In the genomic region with DNA sequence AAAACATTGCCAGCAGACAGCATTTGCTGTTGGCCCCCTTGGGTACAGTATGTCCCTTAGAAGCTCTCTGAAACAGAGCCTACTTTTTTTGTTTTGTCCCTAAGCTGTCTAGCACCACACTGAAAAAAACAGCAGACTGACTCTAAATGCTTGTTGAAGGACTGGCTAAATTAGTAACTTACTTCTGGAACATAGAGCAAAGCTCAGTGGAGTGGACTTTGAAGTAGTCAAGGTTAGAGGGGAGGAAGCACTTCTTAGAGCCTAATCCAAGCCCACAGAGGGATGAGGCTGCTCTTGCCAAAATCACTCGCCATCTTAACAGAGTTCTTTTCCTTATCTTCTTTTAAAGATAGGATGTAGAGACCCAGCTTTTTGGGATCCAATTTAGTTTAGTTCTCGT, we compare ENCODE assay signal across 26 mouse cellular contexts.
DNase-seq lines count a peak whose midpoint lies in the region; ATAC-seq and TF ChIP-seq lines count a peak whose summit lies in the region.
"Had no signal": no experiment of that assay in that cellular context is flagged by ENCODE, and none has a peak within 500 bp of the region (broad histone marks: within the 10 kb centered on the region; RNA-seq: fewer than 3 reads in every experiment).

No protein-coding gene starts in this region.

- H3K27ac ChIP-seq in kidney, embryonic 14.5 days (ENCODE audit: low read depth, low read length) = no peak overlapping the region
- H3K27ac ChIP-seq in limb, embryonic 13.5 days = peak overlapping the region; percentile 6; the same call in 1 of the 2 replicates
- no peak overlapping the region for H3K27ac ChIP-seq in limb, embryonic 10.5 days
- H3K27ac ChIP-seq in embryonic fibroblast, embryonic 13.5 days (ENCODE audit: insufficient read depth, low read length) = peak overlapping the region; percentile 93
- H3K27ac ChIP-seq: embryonic facial prominence, embryonic 10.5 days; embryonic facial prominence, embryonic 13.5 days; forebrain, embryonic 10.5 days; heart, embryonic 15.5 days; hindbrain, embryonic 10.5 days; hindbrain, embryonic 13.5 days had no signal

- no peak for TF ChIP-seq POLR2A in embryonic fibroblast, embryonic 13.5 days (IDR thresholded peaks at IDR 0.05; ENCODE audit: low read depth, low read length)

- peak; percentile 68 for DNase-seq in kidney, adult 9 months
- no peak for DNase-seq in limb, embryonic 10.5 days (ENCODE audit: low spot score)
- peak; percentile 3 for DNase-seq in brain, adult 2 months (ENCODE audit: low read depth, low spot score)
- DNase-seq: adrenal gland, adult 2 months; adrenal gland, postnatal 14 days; cerebellum, adult 11-12 months; cerebellum, adult 8-10 months; cerebellum, postnatal 10 days; cerebellum, postnatal 36 days; gastrocnemius, postnatal 25 days; heart, adult 18-20 months; heart, postnatal 10 days; heart, postnatal 36 days had no signal

- H3K36me3 ChIP-seq in kidney, embryonic 14.5 days (ENCODE audit: control insufficient read depth, insufficient read depth, low read length) = no peaks in the 10 kb centered on the region
- no peaks in the 10 kb centered on the region for H3K36me3 ChIP-seq in limb, embryonic 13.5 days
- no peaks in the 10 kb centered on the region for H3K36me3 ChIP-seq in limb, embryonic 10.5 days
- H3K36me3 ChIP-seq: embryonic facial prominence, embryonic 10.5 days; embryonic facial prominence, embryonic 13.5 days; forebrain, embryonic 10.5 days; heart, embryonic 12.5 days; heart, embryonic 15.5 days; hindbrain, embryonic 10.5 days; hindbrain, embryonic 13.5 days had no signal

- no peaks in the 10 kb centered on the region for H3K4me1 ChIP-seq in kidney, embryonic 14.5 days (ENCODE audit: control insufficient read depth, insufficient read depth, low read length)
- H3K4me1 ChIP-seq in limb, embryonic 13.5 days = peaks cover 17% of the 10 kb centered on the region
- H3K4me1 ChIP-seq in limb, embryonic 10.5 days = peaks cover 12% of the 10 kb centered on the region
- H3K4me1 ChIP-seq in embryonic fibroblast, embryonic 13.5 days (ENCODE audit: control insufficient read depth, insufficient read depth, low read length) = peaks cover 7% of the 10 kb centered on the region
- H3K4me1 ChIP-seq: embryonic facial prominence, embryonic 10.5 days; forebrain, embryonic 10.5 days; hindbrain, embryonic 10.5 days; hindbrain, embryonic 13.5 days had no signal

- no peak for TF ChIP-seq CTCF in embryonic fibroblast, embryonic 13.5 days (IDR thresholded peaks at IDR 0.05; ENCODE audit: borderline replicate concordance, insufficient read depth, low read length)

- no peak for ATAC-seq in kidney, embryonic 14.5 days (ENCODE audit: low FRiP score, low TSS enrichment)
- ATAC-seq in limb, embryonic 13.5 days (ENCODE audit: low FRiP score, low read depth) = no peak
- ATAC-seq: CD4-positive, CD25-positive, alpha-beta regulatory T cell, adult 4 months; forebrain, embryonic 14.5 days; hindbrain, embryonic 16.5 days had no signal

- no peak overlapping the region for H3K4me2 ChIP-seq in kidney, embryonic 14.5 days (replicated peaks; ENCODE audit: low read depth, low read length)
- no peak overlapping the region for H3K4me2 ChIP-seq in limb, embryonic 13.5 days (replicated peaks)
- H3K4me2 ChIP-seq: embryonic facial prominence, embryonic 13.5 days; heart, embryonic 12.5 days; heart, embryonic 15.5 days; hindbrain, embryonic 13.5 days had no signal

- 62% methylated on average over 2 of the region's 2 CpGs for WGBS in kidney, embryonic 14.5 days
- 21% methylated on average over 2 of the region's 2 CpGs for WGBS in limb, embryonic 13.5 days
- WGBS in limb, embryonic 10.5 days = 41% methylated on average over 2 of the region's 2 CpGs

- H3K9ac ChIP-seq in kidney, embryonic 14.5 days (ENCODE audit: low read depth, low read length) = no peak overlapping the region
- no peak overlapping the region for H3K9ac ChIP-seq in limb, embryonic 13.5 days
- H3K9ac ChIP-seq: embryonic facial prominence, embryonic 13.5 days; heart, embryonic 12.5 days; heart, embryonic 15.5 days; hindbrain, embryonic 13.5 days had no signal

- H3K4me3 ChIP-seq in kidney, embryonic 14.5 days (ENCODE audit: low read length) = no peak overlapping the region
- no peak overlapping the region for H3K4me3 ChIP-seq in limb, embryonic 13.5 days
- H3K4me3 ChIP-seq in limb, embryonic 10.5 days = no peak overlapping the region
- H3K4me3 ChIP-seq in embryonic fibroblast, embryonic 13.5 days (ENCODE audit: insufficient read depth, low read length) = no peak overlapping the region
- H3K4me3 ChIP-seq: embryonic facial prominence, embryonic 10.5 days; embryonic facial prominence, embryonic 13.5 days; forebrain, embryonic 10.5 days; heart, embryonic 12.5 days; heart, embryonic 15.5 days; hindbrain, embryonic 10.5 days; hindbrain, embryonic 13.5 days had no signal

- no peaks in the 10 kb centered on the region for H3K9me3 ChIP-seq in kidney, embryonic 14.5 days (ENCODE audit: control insufficient read depth, low read length)
- H3K9me3 ChIP-seq in limb, embryonic 13.5 days = no peaks in the 10 kb centered on the region
- no peaks in the 10 kb centered on the region for H3K9me3 ChIP-seq in limb, embryonic 10.5 days (replicated peaks)
- H3K9me3 ChIP-seq: embryonic facial prominence, embryonic 10.5 days; embryonic facial prominence, embryonic 13.5 days; forebrain, embryonic 10.5 days; heart, embryonic 12.5 days; heart, embryonic 15.5 days; hindbrain, embryonic 10.5 days; hindbrain, embryonic 13.5 days had no signal

- H3K27me3 ChIP-seq in kidney, embryonic 14.5 days (ENCODE audit: control insufficient read depth, insufficient read depth, low read length) = no peaks in the 10 kb centered on the region
- peaks cover 32% of the 10 kb centered on the region; the same call in 1 of the 2 replicates for H3K27me3 ChIP-seq in limb, embryonic 13.5 days
- H3K27me3 ChIP-seq in limb, embryonic 10.5 days (ENCODE audit: low read depth, poor library complexity, severe bottlenecking) = peaks cover 99% of the 10 kb centered on the region
- H3K27me3 ChIP-seq: heart, embryonic 15.5 days had no signal

Comparison
In these comparisons a context has a peak if more than half of its experiments do, and no peak if none do; other contexts are left out.
1. H3K27ac ChIP-seq: peak in limb, embryonic 13.5 days (single experiment) and embryonic fibroblast, embryonic 13.5 days (single experiment); none in kidney, embryonic 14.5 days (single experiment) and limb, embryonic 10.5 days (single experiment).